Comparison of ENCODE assay signal across 16 mouse cellular contexts in the genomic region with DNA sequence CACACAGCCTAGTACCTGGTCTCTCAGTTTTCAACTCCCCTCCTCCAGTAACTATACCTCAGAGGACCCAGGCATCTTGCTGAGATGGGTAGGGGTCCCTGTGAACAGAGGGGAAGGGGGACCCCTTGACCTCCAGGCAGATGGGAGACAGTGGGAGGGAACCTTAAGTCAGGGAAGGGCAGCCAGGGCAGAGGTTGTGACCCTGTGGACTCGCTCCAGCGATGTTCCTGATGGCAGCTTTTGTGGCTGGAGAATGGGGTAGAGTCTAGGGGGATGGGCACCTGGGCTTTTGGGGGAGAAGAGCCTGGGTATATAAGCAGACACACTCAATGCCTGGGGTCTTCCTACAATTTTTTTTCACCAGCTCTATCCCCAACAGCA. TPM values are rescaled to one million over a fixed set of nuclear protein-coding genes. Genes with fewer than 3 reads are reported as not detected.
DNase-seq lines count a peak whose midpoint lies in the region; ATAC-seq and TF ChIP-seq lines count a peak whose summit lies in the region.
"Had no signal": no experiment of that assay in that cellular context is flagged by ENCODE, and none has a peak within 500 bp of the region (broad histone marks: within the 10 kb centered on the region; RNA-seq: fewer than 3 reads in every experiment).

No protein-coding gene starts in this region.

- H3K36me3 ChIP-seq in forebrain, embryonic 14.5 days (ENCODE audit: control insufficient read depth, insufficient read depth, low read length): 0 out of 2 replicates have a peak, but pooled peaks cover 7% of the 10 kb centered on the region
- peaks cover 32% of the 10 kb centered on the region for H3K36me3 ChIP-seq in limb, embryonic 10.5 days
- no peaks in the 10 kb centered on the region for H3K36me3 ChIP-seq in intestine, postnatal 0 days (ENCODE audit: control insufficient read depth, insufficient read depth)

- WGBS in forebrain, embryonic 14.5 days: 5% methylated on average over 2 of the region's 2 CpGs
- 7% methylated on average over 2 of the region's 2 CpGs for WGBS in limb, embryonic 10.5 days
- WGBS in intestine, postnatal 0 days: 35% methylated on average over 2 of the region's 2 CpGs

- ATAC-seq in forebrain, embryonic 14.5 days: peak; percentile 8; the same call in 1 of the 2 replicates
- ATAC-seq in intestine, postnatal 0 days: no peak
- ATAC-seq: inflammation-experienced regulatory T-cells, adult 6 months had no signal

- H3K4me2 ChIP-seq in forebrain, embryonic 14.5 days (ENCODE audit: low read length): peak overlapping the region; percentile 45
- no peak overlapping the region for H3K4me2 ChIP-seq in intestine, postnatal 0 days (replicated peaks; ENCODE audit: low read depth)
- H3K4me2 ChIP-seq: embryonic facial prominence, embryonic 12.5 days; heart, embryonic 13.5 days had no signal

- H3K4me1 ChIP-seq in forebrain, embryonic 14.5 days (ENCODE audit: control insufficient read depth, insufficient read depth, low read length): peaks cover 54% of the 10 kb centered on the region
- H3K4me1 ChIP-seq in limb, embryonic 10.5 days: peaks cover 78% of the 10 kb centered on the region
- H3K4me1 ChIP-seq in intestine, postnatal 0 days (replicated peaks; ENCODE audit: control insufficient read depth, insufficient read depth, low read length): no peaks in the 10 kb centered on the region

- TF ChIP-seq CTCF in intestine, postnatal 0 days (IDR thresholded peaks at IDR 0.05; ENCODE audit: low read depth): no peak

- H3K9me3 ChIP-seq in forebrain, embryonic 14.5 days (replicated peaks; ENCODE audit: control insufficient read depth, low read length): no peaks in the 10 kb centered on the region
- no peaks in the 10 kb centered on the region for H3K9me3 ChIP-seq in limb, embryonic 10.5 days (replicated peaks)
- no peaks in the 10 kb centered on the region for H3K9me3 ChIP-seq in intestine, postnatal 0 days (ENCODE audit: control insufficient read depth)
- H3K9me3 ChIP-seq: embryonic facial prominence, embryonic 12.5 days; heart, embryonic 13.5 days had no signal

- 0 out of 2 replicates have a peak overlapping the region, but pooled peaks have one; percentile 1 for H3K4me3 ChIP-seq in forebrain, embryonic 14.5 days (ENCODE audit: low read depth, low read length)
- peak overlapping the region; percentile 9 for H3K4me3 ChIP-seq in limb, embryonic 10.5 days
- no peak overlapping the region for H3K4me3 ChIP-seq in intestine, postnatal 0 days (ENCODE audit: low read depth, low read length)
- H3K4me3 ChIP-seq: embryonic facial prominence, embryonic 12.5 days; heart, embryonic 13.5 days; megakaryocyte, embryonic 14.5 days had no signal

- H3K9ac ChIP-seq in forebrain, embryonic 14.5 days (ENCODE audit: low read length): peak overlapping the region; percentile 49; the same call in 1 of the 2 replicates
- no peak overlapping the region for H3K9ac ChIP-seq in intestine, postnatal 0 days (ENCODE audit: low read depth, low read length)
- H3K9ac ChIP-seq: embryonic facial prominence, embryonic 12.5 days; heart, embryonic 13.5 days had no signal

- no peaks in the 10 kb centered on the region for H3K27me3 ChIP-seq in forebrain, embryonic 14.5 days (replicated peaks; ENCODE audit: control insufficient read depth, insufficient read depth, low read length)
- peaks cover 22% of the 10 kb centered on the region for H3K27me3 ChIP-seq in limb, embryonic 10.5 days (ENCODE audit: low read depth, poor library complexity, severe bottlenecking)
- H3K27me3 ChIP-seq in intestine, postnatal 0 days (replicated peaks; ENCODE audit: control insufficient read depth, insufficient read depth, low read length): no peaks in the 10 kb centered on the region; the same call in 1 of the 2 replicates

- DNase-seq in embryo, embryonic 10 days (ENCODE audit: low spot score): peak; percentile 82
- no peak for DNase-seq in embryo, embryonic 9.5 days (ENCODE audit: extremely low spot score)
- no peak for DNase-seq in forebrain, embryonic 14.5 days (ENCODE audit: low spot score)
- DNase-seq in limb, embryonic 10.5 days (ENCODE audit: low spot score): no peak
- DNase-seq in neural tube, embryonic 10.5 days (ENCODE audit: extremely low spot score, low spot score): peak; percentile 50
- no peak for DNase-seq in right cerebral cortex, postnatal 36 days (ENCODE audit: low spot score in 2 of 2)
- no peak for DNase-seq in thymus, postnatal 14 days
- DNase-seq: adrenal gland, postnatal 36 days; kidney, postnatal 36 days; lung, adult 2 months had no signal

- H3K27ac ChIP-seq in forebrain, embryonic 14.5 days (ENCODE audit: low read depth, low read length): peak overlapping the region; percentile 94
- H3K27ac ChIP-seq in limb, embryonic 10.5 days: peak overlapping the region; percentile 73
- H3K27ac ChIP-seq in intestine, postnatal 0 days (ENCODE audit: low read depth, low read length): no peak overlapping the region
- H3K27ac ChIP-seq: embryonic facial prominence, embryonic 12.5 days; heart, embryonic 13.5 days; stomach, postnatal 0 days had no signal

RNA-seq across cellular contexts. Expression of gene Dnah2, which starts 4.4 kb away (rescaled TPM):
- polyA plus RNA-seq in forebrain, embryonic 14.5 days (2014; fragmentation: Nextera tagmentation; extraction: Ambion mirVana): 2.7 and 3.8 TPM in 2 replicates
- 1.0 and 1.3 TPM in 2 replicates for polyA plus RNA-seq in limb, embryonic 10.5 days (2016; fragmentation: Nextera tagmentation; extraction: Ambion mirVana)
- 8.0 and 8.7 TPM in 2 replicates for polyA plus RNA-seq in intestine, postnatal 0 days (2015; fragmentation: Nextera tagmentation; extraction: Ambion mirVana)

RNA-seq across cellular contexts. Expression of gene Efnb3, which starts 6.7 kb away (rescaled TPM):
- polyA plus RNA-seq in forebrain, embryonic 14.5 days (2014; fragmentation: Nextera tagmentation; extraction: Ambion mirVana): 38.6 and 48.2 TPM in 2 replicates
- polyA plus RNA-seq in limb, embryonic 10.5 days (2016; fragmentation: Nextera tagmentation; extraction: Ambion mirVana): 44.2 and 55.2 TPM in 2 replicates
- polyA plus RNA-seq in intestine, postnatal 0 days (2015; fragmentation: Nextera tagmentation; extraction: Ambion mirVana): 4.4 and 4.6 TPM in 2 replicates

RNA-seq across cellular contexts. Expression of gene Wrap53, which starts 26.7 kb away (rescaled TPM):
- polyA plus RNA-seq in forebrain, embryonic 14.5 days (2014; fragmentation: Nextera tagmentation; extraction: Ambion mirVana): 24.6 and 29.3 TPM in 2 replicates
- polyA plus RNA-seq in limb, embryonic 10.5 days (2016; fragmentation: Nextera tagmentation; extraction: Ambion mirVana): 52.3 and 52.8 TPM in 2 replicates
- polyA plus RNA-seq in intestine, postnatal 0 days (2015; fragmentation: Nextera tagmentation; extraction: Ambion mirVana): 14.3 and 14.7 TPM in 2 replicates

RNA-seq across cellular contexts. Expression of gene Trp53, which starts 26.8 kb away (rescaled TPM):
- 111 and 113 TPM in 2 replicates for polyA plus RNA-seq in forebrain, embryonic 14.5 days (2014; fragmentation: Nextera tagmentation; extraction: Ambion mirVana)
- polyA plus RNA-seq in limb, embryonic 10.5 days (2016; fragmentation: Nextera tagmentation; extraction: Ambion mirVana): 243 and 267 TPM in 2 replicates
- 48.0 and 49.6 TPM in 2 replicates for polyA plus RNA-seq in intestine, postnatal 0 days (2015; fragmentation: Nextera tagmentation; extraction: Ambion mirVana)

RNA-seq across cellular contexts. Expression of gene Atp1b2, which starts 52.4 kb away (rescaled TPM):
- 22.0 and 31.5 TPM in 2 replicates for polyA plus RNA-seq in forebrain, embryonic 14.5 days (2014; fragmentation: Nextera tagmentation; extraction: Ambion mirVana)
- polyA plus RNA-seq in limb, embryonic 10.5 days (2016; fragmentation: Nextera tagmentation; extraction: Ambion mirVana): 1.5 TPM in 2 replicates
- polyA plus RNA-seq in intestine, postnatal 0 days (2015; fragmentation: Nextera tagmentation; extraction: Ambion mirVana): 5.9 and 7.5 TPM in 2 replicates

Comparison
In these comparisons a context has a peak if more than half of its experiments do, and no peak if none do; other contexts are left out.
1. DNase-seq: peak in embryo, embryonic 10 days (single experiment) and neural tube, embryonic 10.5 days (single experiment); none in embryo, embryonic 9.5 days (single experiment), forebrain, embryonic 14.5 days (single experiment), limb, embryonic 10.5 days (single experiment), right cerebral cortex, postnatal 36 days (0 of 2) and thymus, postnatal 14 days (single experiment).